Mouse (Mus musculus): ENCODE results near the gene Znhit3. TPM values are rescaled to one million over a fixed set of nuclear protein-coding genes. Genes with fewer than 3 reads are reported as not detected.
A peak's percentile ranks its signal among the peaks of the same experiment; 100 is the strongest.

Znhit3 gene
- total RNA-seq (2012; rRNA removed) (67.7 and 76.1 TPM in 2 replicates), polyA plus RNA-seq (2012; ENCODE audit: insufficient read depth in 1 of 2, insufficient read length in 2 of 2, low read depth in 1 of 2, low replicate concordance in 2 of 2, missing spikeins in 1 of 2) (10 to 100 TPM in 1 of 2 experiments, not detected in 1; 49.6 TPM)

- H3K9ac ChIP-seq (ENCODE audit: control insufficient read depth, low read depth, low read length, poor library complexity, severe bottlenecking), result peak within 1 kb of the TSS; percentile 95
- peak within 1 kb of the TSS; percentile 67 to 97 for H3K4me3 ChIP-seq (ENCODE audit: control insufficient read depth in 1 of 2, insufficient read depth in 1 of 2, low read depth in 2 of 2, low read length in 2 of 2)
- DNase-seq (ENCODE audit: low read depth, low spot score), result peak; percentile 99
- H3K79me2 ChIP-seq (ENCODE audit: control insufficient read depth, insufficient read depth, low read length, poor library complexity), result peaks cover 12% of the 10 kb centered on the region
- H3K9me3 ChIP-seq (replicated peaks; ENCODE audit: insufficient read depth, low read length), result no peaks in the 10 kb centered on the region
- H3K27me3 ChIP-seq (ENCODE audit: control insufficient read depth in 1 of 2, insufficient read depth in 2 of 2, low read length in 2 of 2), result no peaks in the 10 kb centered on the region; a peak in 1 of 4 replicates
- peak within 1 kb of the TSS; percentile 47 for H3K27ac ChIP-seq (ENCODE audit: control insufficient read depth, low read depth, low read length)
- H3K36me3 ChIP-seq (ENCODE audit: control insufficient read depth in 1 of 2, insufficient read depth in 2 of 2, low read length in 2 of 2), result peaks cover 4 to 19% of the 10 kb centered on the region in 2 experiments; a peak in 3 of 4 replicates
- peaks cover 0 to 17% of the 10 kb centered on the region in 2 experiments; a peak in 3 of 4 replicates for H3K4me1 ChIP-seq (ENCODE audit: control insufficient read depth in 1 of 2, insufficient read depth in 2 of 2, low read length in 2 of 2)
- TF ChIP-seq SMC3 (IDR thresholded peaks at IDR 0.05; ENCODE audit: low read depth, low read length) (no peak), BHLHE40 (IDR thresholded peaks at IDR 0.05; ENCODE audit: borderline replicate concordance, low read depth, low read length) (no peak), RCOR1 (IDR thresholded peaks at IDR 0.05; ENCODE audit: low read depth, low read length) (peak; percentile 92), MEF2A (IDR thresholded peaks at IDR 0.05; ENCODE audit: extremely low read depth, insufficient replicate concordance, low read depth, low read length, poor library complexity, severe bottlenecking) (no peak), USF2 (IDR thresholded peaks at IDR 0.05; ENCODE audit: borderline replicate concordance in 1 of 2, insufficient read depth in 1 of 2, low read depth in 1 of 2, low read length in 2 of 2) (no peak), JUND (IDR thresholded peaks at IDR 0.05; ENCODE audit: low read depth, low read length) (peak; percentile 80; the same call in 1 of the 2 replicates), CTCF (IDR thresholded peaks at IDR 0.05 in 2 of 3, conservative IDR thresholded peaks at IDR 0.05 in 1 of 3; ENCODE audit: control insufficient read depth in 1 of 3, insufficient read depth in 1 of 3, low read depth in 2 of 3, low read length in 3 of 3, poor library complexity in 1 of 3, severe bottlenecking in 1 of 3) (no peak), MXI1 (IDR thresholded peaks at IDR 0.05; ENCODE audit: low read depth, low read length) (peak; percentile 96), UBTF (IDR thresholded peaks at IDR 0.05; ENCODE audit: borderline replicate concordance, insufficient read depth, low read depth, low read length) (no peak), USF1 (IDR thresholded peaks at IDR 0.05; ENCODE audit: low read depth, low read length) (no peak), POLR2AphosphoS2 (IDR thresholded peaks at IDR 0.05; ENCODE audit: low read length) (peak; percentile 85; the same call in 1 of the 2 replicates), ZNF384 (IDR thresholded peaks at IDR 0.05; ENCODE audit: low read depth, low read length) (peak; percentile 83), ZKSCAN1 (IDR thresholded peaks at IDR 0.05; ENCODE audit: low read depth, low read length) (no peak), TAL1 (IDR thresholded peaks at IDR 0.05; ENCODE audit: low read length) (no peak), RAD21 (IDR thresholded peaks at IDR 0.05; ENCODE audit: low read depth, low read length) (no peak), NRF1 (IDR thresholded peaks at IDR 0.05; ENCODE audit: insufficient read depth, low read depth, low read length, poor library complexity, severe bottlenecking) (peak; percentile 17; the same call in 1 of the 2 replicates), KAT2A (conservative IDR thresholded peaks at IDR 0.05; ENCODE audit: low read depth, low read length) (peak; percentile 85), SIN3A (IDR thresholded peaks at IDR 0.05; ENCODE audit: low read length) (peak; percentile 100), MAFK (IDR thresholded peaks at IDR 0.05; ENCODE audit: borderline replicate concordance, low read depth, low read length) (no peak), ETS1 (IDR thresholded peaks at IDR 0.05; ENCODE audit: low read depth, low read length) (peak; percentile 34; the same call in 1 of the 2 replicates), NELFE (IDR thresholded peaks at IDR 0.05; ENCODE audit: low read depth, low read length) (peak; percentile 83), TBP (IDR thresholded peaks at IDR 0.05; ENCODE audit: low read depth, low read length) (peak; percentile 94), GATA1 (IDR thresholded peaks at IDR 0.05; ENCODE audit: low read depth, low read length) (peak; percentile 3; the same call in 1 of the 2 replicates), CHD2 (IDR thresholded peaks at IDR 0.05; ENCODE audit: low read length) (peak; percentile 41), ZMIZ1 (IDR thresholded peaks at IDR 0.05; ENCODE audit: low read depth, low read length) (peak; percentile 68; the same call in 1 of the 2 replicates), MYC (IDR thresholded peaks at IDR 0.05; ENCODE audit: low read depth, low read length) (peak; percentile 84), POLR2A (IDR thresholded peaks at IDR 0.05; ENCODE audit: control insufficient read depth in 1 of 2, insufficient read depth in 1 of 2, low read depth in 1 of 2, low read length in 2 of 2, poor library complexity in 1 of 2) (peak; percentile 85 to 94), POLR2AphosphoS5 (IDR thresholded peaks at IDR 0.05; ENCODE audit: borderline replicate concordance, low read depth, low read length) (no peak), EP300 (IDR thresholded peaks at IDR 0.05; ENCODE audit: low read depth in 1 of 2, low read length in 2 of 2) (no peak), MAX (IDR thresholded peaks at IDR 0.05; ENCODE audit: low read length) (peak; percentile 61), MYB (IDR thresholded peaks at IDR 0.05; ENCODE audit: low read depth, low read length) (no peak), GABPA (IDR thresholded peaks at IDR 0.05; ENCODE audit: low read depth, low read length) (no peak), E2F4 (IDR thresholded peaks at IDR 0.05; ENCODE audit: borderline replicate concordance, low read depth, low read length) (no peak), MAZ (IDR thresholded peaks at IDR 0.05; ENCODE audit: low read depth, low read length) (no peak; the same call in 1 of the 2 replicates), CHD1 (IDR thresholded peaks at IDR 0.05; ENCODE audit: low read depth, low read length) (no peak), ZC3H11A (IDR thresholded peaks at IDR 0.05; ENCODE audit: low read depth, low read length) (no peak)
These were observed at the start of gene Znhit3 for GRCm38 (mm10) chr11:84916053-84916702. TSS of gene Znhit3 (minus strand) at chr11:84916366.

Data from MEL (cell line).